Mouse (Mus musculus) right cerebral cortex, postnatal 36 days (tissue): ENCODE data around the gene Olfr191.
"Not testable (repeated sequence)": the region's sequence is repeated elsewhere in the genome, so short reads cannot be mapped to it uniquely, and the experiment has no call there.

Source experiments
- DNase-seq, 2 experiments: peaks; one replicate each; pipeline ENCODE4 v3.0.0; 2022; ENCODE audit warnings: low spot score in 2 of 2, mixed read lengths in 1 of 2

The Olfr191 gene

DNA sequence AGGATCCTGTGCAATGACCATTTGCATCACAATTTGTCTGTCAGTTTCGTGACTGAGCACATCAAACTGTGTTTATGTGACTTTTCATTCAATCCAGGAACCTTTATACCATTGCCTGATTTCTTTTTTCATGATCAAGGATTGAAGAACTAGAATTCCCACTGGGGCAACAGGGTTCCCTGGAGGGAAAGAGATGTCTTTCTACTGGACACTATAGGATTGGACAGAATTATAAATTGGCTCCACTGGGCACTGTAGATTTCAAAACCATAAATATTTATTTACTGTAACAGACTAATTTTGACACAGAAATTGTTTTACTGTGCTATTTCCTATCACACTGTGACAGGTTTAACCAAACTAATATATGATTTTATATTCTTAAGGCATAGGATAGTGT, at the start of gene Olfr191:
Gene Olfr191, minus strand, starts transcription at position 101 of the 400 bp plus-strand sequence.
- not testable (repeated sequence) for DNase-seq

DNA sequence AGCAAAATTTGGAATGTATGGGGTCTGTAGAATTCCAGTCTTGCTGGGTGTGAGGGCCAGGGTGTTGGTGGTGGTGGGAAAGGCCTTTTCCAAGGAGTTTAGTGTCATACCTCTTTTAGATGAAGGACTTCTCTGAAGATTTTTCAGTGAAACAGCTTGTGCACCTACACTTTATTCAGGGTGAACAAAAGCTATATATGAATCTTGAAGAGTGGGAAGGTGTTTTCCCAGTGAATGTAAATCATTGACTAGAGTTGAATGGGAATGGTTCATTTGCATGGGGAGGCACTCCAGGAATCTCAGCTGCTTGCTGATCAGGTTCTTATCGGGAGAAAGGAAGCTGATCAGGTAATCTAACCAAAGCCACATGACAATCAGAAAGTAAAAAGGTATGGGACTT, 41.1 kb upstream of the Olfr191 start:
- DNase-seq, result no peak

DNA sequence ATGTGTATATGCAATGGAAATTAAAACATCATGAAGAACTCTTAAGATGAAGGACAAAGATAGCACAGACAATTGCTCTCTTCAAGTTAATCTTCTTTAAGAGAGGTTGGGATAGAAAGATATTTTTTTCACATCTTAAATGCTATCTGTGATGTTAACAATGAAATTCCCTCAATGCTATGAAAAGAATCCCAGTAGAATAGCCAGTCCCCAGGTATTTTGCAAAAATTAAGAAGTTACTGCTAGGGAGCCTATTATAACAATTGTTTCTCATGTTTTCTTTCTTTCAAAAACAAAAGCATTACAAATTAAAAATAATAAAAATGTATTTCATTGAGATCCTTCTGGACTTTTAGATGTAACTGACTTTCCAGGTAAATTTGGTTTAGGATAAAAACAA, 31.3 kb upstream of the Olfr191 start, which contains the start of gene Olfr194:
Gene Olfr194, minus strand, starts transcription at position 101 of the 400 bp plus-strand sequence.
- no peak for DNase-seq

DNA sequence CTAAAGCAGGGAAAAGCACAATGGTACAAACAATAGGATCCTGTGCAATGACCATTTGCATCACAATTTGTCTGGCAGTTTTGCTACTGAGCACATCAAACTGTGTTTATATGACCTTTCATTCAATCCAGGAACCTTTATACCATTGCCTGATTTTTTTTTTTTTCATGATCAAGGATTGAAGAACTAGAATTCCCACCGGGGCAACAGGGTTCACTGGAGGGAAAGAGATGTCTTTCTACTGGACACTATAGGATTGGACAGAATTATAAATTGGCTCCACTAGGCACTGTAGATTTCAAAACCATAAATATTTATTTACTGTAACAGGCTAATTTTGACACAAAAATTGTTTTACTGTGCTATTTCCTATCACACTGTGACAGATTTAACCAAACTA, 22.2 kb upstream of the Olfr191 start, which contains the start of gene Olfr193:
Gene Olfr193, minus strand, starts transcription at position 101 of the 400 bp plus-strand sequence.
- no peak for DNase-seq

DNA sequence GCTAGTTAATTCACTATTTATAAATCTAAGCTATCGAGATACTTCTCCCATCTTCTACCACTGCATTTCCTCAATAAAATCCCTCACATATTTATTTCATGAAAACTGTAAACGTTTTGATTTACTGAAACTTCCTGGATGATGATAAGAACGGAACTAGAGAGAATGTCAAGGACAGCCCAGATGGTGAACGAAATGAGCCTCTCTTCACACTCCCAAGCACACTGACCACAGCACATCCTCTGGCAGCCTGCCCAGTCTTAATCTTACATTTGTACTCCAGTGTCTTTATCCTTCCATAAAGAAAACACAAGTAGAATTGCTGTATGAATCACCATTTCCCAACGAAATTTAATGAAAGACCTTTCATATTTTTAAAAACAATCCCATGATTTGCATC, 18.9 kb upstream of the Olfr191 start:
- DNase-seq, result not testable (repeated sequence)

DNA sequence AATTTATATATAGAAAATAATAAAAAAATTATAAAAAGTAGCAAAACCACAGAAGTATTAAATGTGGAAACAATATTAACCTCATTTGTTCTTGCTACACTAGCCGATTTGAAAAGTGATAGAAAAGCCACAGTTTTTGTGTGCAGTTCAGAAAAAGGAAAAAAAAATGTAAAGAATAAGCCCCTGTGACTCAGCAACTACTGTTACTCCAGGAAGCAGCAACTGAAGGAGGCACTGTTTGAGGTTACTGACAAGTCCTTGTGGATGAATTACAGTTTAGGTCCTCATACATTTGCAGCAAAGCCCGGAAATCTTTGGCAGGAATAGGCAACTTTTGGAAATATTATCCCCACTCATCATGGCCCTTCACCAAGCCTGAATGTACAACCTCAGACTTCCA, 15.7 kb upstream of the Olfr191 start:
- DNase-seq, result no peak

DNA sequence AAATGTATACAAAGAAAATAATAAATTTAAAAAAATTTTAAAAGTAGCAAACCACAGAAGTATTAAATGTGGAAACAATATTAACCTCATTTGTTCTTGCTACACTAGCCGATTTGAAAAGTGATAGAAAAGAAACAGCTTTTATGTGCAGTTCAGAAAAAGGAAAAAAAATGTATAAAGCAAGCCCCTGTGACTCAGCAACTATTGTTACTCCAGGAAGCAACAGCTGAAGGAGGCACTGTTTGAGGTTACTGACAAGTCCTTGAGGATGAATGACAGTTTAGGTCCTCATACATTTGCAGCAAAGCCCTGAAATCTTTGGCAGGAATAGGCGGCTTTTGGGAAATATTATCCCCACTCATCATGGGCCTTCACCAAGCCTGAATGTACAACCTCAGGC, 8.5 kb downstream of the Olfr191 start:
- DNase-seq, result not testable (repeated sequence)

DNA sequence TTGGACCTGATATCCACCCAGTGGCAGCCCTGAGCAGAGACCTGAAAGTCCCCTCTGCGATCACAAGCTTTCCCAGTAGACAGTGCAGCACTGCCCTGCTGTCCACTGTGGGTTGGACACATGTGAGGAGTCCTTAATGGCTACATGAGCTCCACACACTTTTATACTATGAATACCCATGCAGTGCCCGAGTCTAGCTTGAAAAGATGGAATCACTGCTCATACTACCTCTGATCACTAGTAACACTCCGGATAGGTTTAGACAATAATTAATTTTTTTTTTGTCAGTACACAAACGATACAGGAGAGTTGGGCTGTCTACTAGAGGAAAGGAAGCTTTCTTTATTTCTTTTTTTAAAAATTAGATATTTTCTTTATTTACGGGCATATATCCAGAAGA, 11.7 kb downstream of the Olfr191 start, which contains the start of gene Olfr190:
Gene Olfr190, minus strand, starts transcription at position 101 of the 400 bp plus-strand sequence.
- no peak for DNase-seq

DNA sequence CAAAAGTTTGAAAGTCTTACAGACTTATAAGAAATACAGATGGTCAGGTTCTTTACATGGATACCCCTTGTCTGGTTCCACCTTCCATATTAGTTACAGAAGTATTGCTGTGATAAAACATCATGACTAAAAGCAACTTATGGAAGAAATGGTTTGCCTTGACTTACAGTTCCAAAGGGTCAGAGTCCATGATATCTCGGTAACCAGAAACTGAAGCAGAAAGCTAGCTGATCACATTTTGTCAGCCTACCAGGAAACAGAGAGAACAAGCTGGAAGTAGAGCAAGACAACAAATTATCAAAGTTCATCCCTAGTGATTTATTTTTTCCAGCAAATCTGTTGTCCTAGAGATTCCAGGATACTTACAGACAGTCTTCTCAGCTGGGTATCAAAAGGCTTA, 16.1 kb downstream of the Olfr191 start:
- no peak for DNase-seq

DNA sequence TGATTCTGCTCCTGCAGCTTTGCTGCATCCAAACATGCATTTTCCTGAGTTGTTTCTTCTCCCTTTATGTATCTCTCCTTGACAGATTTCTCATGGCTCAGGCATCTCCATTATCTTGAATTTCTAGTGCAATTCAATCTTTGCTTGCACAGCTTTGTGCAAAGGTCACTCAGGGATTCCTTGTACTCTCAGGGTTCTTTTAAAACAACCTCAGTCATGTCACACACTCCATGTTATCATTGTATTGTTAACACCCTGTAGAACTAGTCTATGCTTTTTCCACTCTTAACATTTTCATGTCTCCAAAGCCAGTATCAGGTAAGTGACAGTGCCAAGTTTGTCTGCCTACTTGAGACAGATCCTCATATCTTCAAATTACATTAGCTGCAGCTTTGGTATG, 17.9 kb downstream of the Olfr191 start:
- DNase-seq, result no peak

DNA sequence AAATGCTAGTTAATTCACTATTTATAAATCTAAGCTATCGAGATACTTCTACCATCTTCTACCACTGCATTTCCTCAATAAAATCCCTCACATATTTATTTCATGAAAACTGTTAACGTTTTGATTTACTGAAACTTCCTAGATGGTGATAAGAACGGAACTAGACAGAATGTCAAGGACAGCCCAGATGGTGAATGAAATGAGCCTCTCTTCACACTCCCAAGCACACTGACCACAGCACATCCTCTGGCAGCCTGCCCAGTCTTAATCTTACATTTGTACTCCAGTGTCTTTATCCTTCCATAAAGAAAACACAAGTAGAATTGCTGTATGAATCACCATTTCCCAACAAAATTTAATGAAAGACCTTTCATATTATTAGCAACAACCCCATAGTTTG, 27.2 kb downstream of the Olfr191 start:
- not testable (repeated sequence) for DNase-seq

DNA sequence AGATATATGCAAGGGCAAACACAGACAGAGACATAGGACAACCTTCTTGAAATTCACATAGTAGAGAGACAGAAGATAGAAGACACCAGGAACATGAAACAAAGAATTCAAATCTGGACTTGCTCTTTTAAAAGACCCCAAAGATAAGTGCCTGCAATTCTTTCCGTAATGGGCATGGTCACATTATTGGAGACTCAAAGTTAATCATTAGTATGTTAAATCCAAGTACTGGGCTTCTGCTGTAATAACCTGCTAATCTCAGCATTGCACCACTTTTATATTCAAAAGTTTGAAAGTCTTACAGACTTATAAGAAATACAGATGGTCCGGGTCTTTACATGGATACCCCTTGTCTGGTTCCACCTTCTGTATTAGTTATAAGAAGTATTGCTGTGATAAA, 40.3 kb downstream of the Olfr191 start:
- not testable (repeated sequence) for DNase-seq

DNA sequence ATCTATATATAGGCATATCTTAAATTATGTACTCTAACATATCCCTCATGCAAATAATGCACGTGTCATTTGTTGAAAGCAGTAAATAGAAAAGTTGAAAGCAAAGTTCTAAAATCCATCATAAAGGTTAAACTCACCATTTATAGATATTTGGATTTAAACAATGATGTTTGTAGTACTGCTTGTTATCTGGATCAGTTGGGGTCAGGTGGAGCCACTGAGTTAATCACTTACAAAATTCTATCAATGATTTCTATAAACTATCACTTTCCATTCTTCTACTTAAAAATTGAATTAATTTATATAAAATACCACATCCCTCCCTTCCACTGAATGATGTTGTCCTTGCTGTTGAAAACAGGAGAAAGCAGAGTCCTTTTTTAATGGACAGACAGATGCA, 40.8 kb downstream of the Olfr191 start:
- no peak for DNase-seq

DNA sequence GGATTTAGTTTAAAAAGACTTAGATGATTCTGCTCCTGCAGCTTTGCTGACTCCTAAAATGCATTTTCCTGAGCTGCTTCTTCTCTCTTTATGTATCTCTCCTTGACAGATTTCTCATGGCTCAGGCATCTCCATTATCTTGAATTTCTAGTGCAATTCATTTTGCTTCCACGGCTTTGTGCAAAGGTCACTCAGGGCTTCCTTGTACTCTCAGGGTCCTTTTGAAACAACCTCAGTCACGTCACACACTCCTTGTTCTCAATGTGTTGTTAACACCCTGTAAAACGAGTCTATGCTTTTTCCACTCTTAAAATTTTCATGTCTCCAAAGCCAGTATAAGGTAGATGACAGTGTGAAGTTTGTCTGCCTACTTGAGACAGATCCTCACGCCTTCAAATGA, 42.0 kb downstream of the Olfr191 start:
- no peak for DNase-seq

DNA sequence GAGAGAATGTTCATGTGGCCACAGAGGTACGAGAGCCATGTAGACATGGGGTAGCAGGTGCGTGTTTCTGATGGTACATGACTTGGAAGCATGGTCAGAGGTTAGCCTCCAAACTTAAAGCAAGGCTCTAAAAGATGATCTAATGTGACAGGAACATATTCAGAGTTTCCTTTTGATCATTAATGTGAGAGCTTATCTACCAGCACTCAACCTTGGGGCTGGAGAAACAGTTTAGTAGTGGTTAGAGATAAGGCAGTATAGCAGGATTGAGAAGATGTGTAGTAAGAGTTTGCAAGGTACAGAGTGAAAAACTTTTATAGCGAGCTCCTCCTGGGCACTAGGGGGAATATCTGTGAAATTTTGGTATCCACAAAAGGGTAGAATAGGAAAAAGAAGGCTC, 43.8 kb downstream of the Olfr191 start:
- no peak for DNase-seq

DNA sequence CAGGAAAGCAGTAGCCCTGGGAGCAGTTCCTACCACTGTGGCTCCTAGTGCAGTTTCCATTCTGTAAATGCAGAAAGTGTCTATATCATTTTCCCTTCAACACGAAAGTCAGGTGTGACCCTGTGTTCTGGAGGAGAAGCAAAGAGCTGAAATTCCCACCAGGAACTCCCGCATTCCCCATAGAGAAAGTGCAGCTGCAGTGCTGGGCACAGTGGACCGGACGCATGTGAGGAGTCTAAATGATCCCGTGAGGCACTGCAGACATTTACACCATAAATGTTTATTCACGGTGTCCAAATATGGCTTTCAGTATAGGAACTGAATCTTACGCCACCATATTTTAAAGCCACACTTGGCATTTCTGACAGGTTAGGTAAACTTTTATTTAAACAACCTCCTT, 49.9 kb downstream of the Olfr191 start, which contains the start of gene Olfr187:
Gene Olfr187, minus strand, starts transcription at position 58 of the 400 bp plus-strand sequence.
- DNase-seq, result no peak
